Mouse (Mus musculus): ENCODE measurements at regions not wholly inside any gene's neighbourhood (a gene's known extent, or its start where the extent isn't known, plus 50 kb on each side); places are given as distances from the start of the nearest gene placed in this dataset.

DNA sequence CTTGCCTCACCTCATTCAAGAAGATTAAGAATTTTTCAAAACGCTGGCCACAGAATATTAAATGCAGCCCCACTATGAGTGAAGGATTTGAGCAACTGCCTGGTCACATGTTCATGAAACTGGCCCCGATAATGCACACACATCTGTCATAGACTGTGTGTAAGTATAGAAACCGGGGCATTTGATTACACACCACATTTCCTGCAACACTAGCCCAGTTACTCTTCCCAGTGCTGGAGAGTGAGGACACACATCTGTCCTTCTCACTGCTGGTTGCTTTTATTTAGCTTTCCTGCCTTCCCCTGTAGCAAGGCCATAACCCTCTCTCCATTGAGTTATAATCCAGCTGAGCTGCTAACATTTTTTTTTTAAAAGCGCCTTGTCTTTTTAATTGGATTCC lies 581.4 kb downstream of the Epha4 start:
- no peak for ATAC-seq (ENCODE audit: insufficient read depth, low FRiP score, low read depth)
- Histone ChIP-seq H3K4me2 (no peak overlapping the region), H3K4me1 (no peaks in the 10 kb centered on the region), H3K9ac (no peak overlapping the region), H3K4me3 (replicated peaks) (no peak overlapping the region), H3K27me3 (replicated peaks) (no peaks in the 10 kb centered on the region), H3K9me3 (no peaks in the 10 kb centered on the region), H3K27ac (no peak overlapping the region), H3K36me3 (no peaks in the 10 kb centered on the region)
- WGBS = 57% methylated on average over 4 of the region's 4 CpGs

DNA sequence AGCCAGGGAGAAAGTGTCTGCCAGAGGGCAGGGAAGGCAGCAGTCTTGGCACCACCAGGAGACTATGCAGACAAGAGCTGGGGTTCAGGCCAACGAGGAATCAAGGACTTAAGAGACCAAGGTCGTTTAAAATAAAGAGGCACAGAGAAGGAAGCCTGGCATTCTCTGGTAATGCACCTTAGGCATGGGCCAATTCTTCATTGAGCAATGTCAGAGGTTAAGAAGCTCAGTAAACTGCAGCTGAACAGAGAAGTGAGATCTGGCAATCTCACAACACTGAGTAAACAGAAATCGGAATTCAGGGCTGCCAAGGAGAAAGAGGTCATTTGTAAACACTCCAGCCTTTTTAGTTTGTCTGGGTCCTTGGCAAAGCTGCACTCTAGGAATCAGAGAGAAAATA lies 572.2 kb downstream of the Epha4 start:
- WGBS = 8% methylated on average over 3 of the region's 3 CpGs
- H3K4me2 ChIP-seq = no peak overlapping the region
- H3K27ac ChIP-seq = no peak overlapping the region
- no peak overlapping the region for H3K4me3 ChIP-seq (replicated peaks)
- no peaks in the 10 kb centered on the region for H3K27me3 ChIP-seq (replicated peaks)
- H3K36me3 ChIP-seq = no peaks in the 10 kb centered on the region
- ATAC-seq (ENCODE audit: insufficient read depth, low FRiP score, low read depth) = no peak; the same call in 1 of the 2 replicates
- no peaks in the 10 kb centered on the region for H3K9me3 ChIP-seq
- 0 out of 2 replicates have a peak, but pooled peaks cover 3% of the 10 kb centered on the region for H3K4me1 ChIP-seq
- H3K9ac ChIP-seq = no peak overlapping the region

- H3K4me1 ChIP-seq = 0 out of 2 replicates have a peak, but pooled peaks cover 3% of the 10 kb centered on the region
- no peak overlapping the region for H3K4me3 ChIP-seq (replicated peaks)
- no peak overlapping the region for H3K9ac ChIP-seq
- H3K27me3 ChIP-seq (replicated peaks) = no peaks in the 10 kb centered on the region
- H3K4me2 ChIP-seq = no peak overlapping the region
- no peak for ATAC-seq (ENCODE audit: insufficient read depth, low FRiP score, low read depth)
- H3K27ac ChIP-seq = no peak overlapping the region
- H3K9me3 ChIP-seq = no peaks in the 10 kb centered on the region
- no peaks in the 10 kb centered on the region for H3K36me3 ChIP-seq
- 74% methylated on average over 4 of the region's 4 CpGs for WGBS
Observed at GRCm38 (mm10) chr1:76944046-76944445, 570.8 kb downstream of the Epha4 start.

DNA sequence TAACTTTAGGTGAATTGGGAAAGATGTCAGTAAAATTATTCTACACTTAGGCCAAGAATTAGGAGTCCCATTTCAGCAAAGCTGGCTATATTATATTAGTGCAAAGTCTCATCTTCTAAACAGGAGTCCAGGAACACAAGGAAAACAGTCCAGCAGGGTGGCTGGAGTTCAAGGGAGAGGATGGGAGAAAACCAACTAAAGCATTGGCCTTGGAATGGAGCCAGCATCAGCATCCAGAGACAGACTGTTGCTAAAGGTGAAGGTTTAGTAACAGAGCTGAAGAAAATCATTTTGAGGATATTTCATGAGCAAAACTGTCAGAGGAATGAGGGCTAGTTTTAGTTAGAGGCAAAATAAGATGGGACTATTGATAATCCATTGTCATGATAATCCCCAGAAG lies 559.9 kb downstream of the Epha4 start:
- Histone ChIP-seq H3K9me3 (no peaks in the 10 kb centered on the region), H3K9ac (no peak overlapping the region), H3K4me3 (replicated peaks) (no peak overlapping the region), H3K4me1 (no peaks in the 10 kb centered on the region), H3K27ac (no peak overlapping the region), H3K27me3 (replicated peaks) (no peaks in the 10 kb centered on the region), H3K4me2 (no peak overlapping the region), H3K36me3 (no peaks in the 10 kb centered on the region)
- no peak for ATAC-seq (ENCODE audit: insufficient read depth, low FRiP score, low read depth)

- Histone ChIP-seq H3K27ac (no peak overlapping the region), H3K4me1 (no peaks in the 10 kb centered on the region), H3K4me3 (replicated peaks) (no peak overlapping the region), H3K9ac (no peak overlapping the region), H3K9me3 (no peaks in the 10 kb centered on the region), H3K36me3 (no peaks in the 10 kb centered on the region), H3K27me3 (replicated peaks) (no peaks in the 10 kb centered on the region), H3K4me2 (no peak overlapping the region)
- ATAC-seq (ENCODE audit: insufficient read depth, low FRiP score, low read depth) = no peak
- WGBS = 82% methylated on average over 5 of the region's 5 CpGs
Observed at GRCm38 (mm10) chr1:76957411-76957810, 557.5 kb downstream of the Epha4 start.

GRCm38 (mm10) chr1:76958706-76959105 lies 556.2 kb downstream of the Epha4 start:
- no peak overlapping the region for H3K27ac ChIP-seq
- H3K9ac ChIP-seq = no peak overlapping the region
- no peaks in the 10 kb centered on the region for H3K27me3 ChIP-seq (replicated peaks)
- H3K9me3 ChIP-seq = no peaks in the 10 kb centered on the region
- no peak overlapping the region for H3K4me2 ChIP-seq
- no peaks in the 10 kb centered on the region for H3K4me1 ChIP-seq
- H3K4me3 ChIP-seq (replicated peaks) = no peak overlapping the region
- no peaks in the 10 kb centered on the region for H3K36me3 ChIP-seq
- no peak for ATAC-seq (ENCODE audit: insufficient read depth, low FRiP score, low read depth)
- 53% methylated on average over 4 of the region's 4 CpGs for WGBS

DNA sequence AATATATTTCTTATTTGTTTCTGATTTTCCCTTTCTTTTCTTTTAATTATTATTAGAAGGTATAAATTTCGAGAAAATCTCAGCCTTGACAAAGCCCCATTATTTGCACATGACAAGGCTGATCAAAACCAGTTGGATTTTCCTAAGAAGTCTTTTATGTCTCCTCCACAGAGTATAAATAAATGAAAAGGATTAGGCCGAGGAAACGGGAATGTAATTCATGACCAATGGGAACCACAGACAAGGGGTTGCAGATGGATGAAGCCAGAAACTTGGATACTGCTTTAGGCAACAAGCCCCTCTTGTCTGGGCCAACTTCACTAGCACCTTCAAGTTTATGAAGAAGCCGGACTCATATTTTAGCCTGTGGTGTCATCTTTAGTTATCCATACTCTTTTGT lies 542.4 kb downstream of the Epha4 start:
- Histone ChIP-seq H3K9ac (no peak overlapping the region), H3K9me3 (no peaks in the 10 kb centered on the region), H3K27ac (no peak overlapping the region), H3K36me3 (no peaks in the 10 kb centered on the region), H3K4me1 (peaks cover 3% of the 10 kb centered on the region; the same call in 1 of the 2 replicates), H3K27me3 (replicated peaks) (no peaks in the 10 kb centered on the region), H3K4me2 (no peak overlapping the region), H3K4me3 (replicated peaks) (no peak overlapping the region)
- WGBS = 50% methylated on average over 4 of the region's 4 CpGs
- no peak for ATAC-seq (ENCODE audit: insufficient read depth, low FRiP score, low read depth)

DNA sequence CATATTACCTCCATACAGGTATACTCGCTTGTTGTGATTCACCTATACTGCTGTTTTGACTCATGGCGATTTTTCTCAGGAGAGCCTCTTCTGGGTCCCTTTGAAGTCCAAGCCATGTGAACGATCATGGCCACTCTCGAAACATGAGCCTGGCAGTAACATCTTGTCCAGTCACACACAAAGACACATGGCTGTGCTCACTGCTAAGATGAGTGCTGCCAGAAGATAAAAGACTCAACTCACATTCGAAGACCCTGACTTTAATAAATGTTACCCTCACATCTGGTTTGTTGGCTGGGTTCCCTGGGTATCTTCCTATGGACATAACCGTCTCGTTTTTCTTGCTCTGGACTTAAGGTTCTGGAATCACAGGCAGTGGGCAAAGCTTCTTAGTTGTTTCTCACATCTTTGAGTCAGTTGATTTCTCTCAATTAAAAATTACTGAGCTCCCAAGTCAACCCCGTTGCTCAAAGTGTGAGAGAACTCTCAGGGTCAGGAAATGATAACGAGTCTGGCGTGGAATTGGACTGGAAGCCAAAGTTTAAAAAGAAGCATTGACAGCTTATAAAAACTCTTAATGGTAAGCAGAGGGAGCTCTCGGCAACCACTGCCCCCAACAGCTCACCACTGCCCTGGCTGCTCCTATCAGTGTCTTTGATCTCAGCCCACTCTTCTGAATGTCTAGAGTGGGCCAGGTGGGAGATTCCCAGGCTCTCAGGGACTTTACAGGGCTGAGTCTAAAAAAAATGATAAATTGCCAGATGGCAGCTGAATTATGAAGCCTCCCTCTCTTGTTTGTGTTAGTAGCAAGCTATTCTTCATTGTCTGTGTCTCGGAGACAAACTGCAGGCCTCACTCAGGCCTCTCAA lies 539.6 kb downstream of the Epha4 start:
- no peak overlapping the region for H3K4me3 ChIP-seq (replicated peaks)
- no peaks in the 10 kb centered on the region for H3K36me3 ChIP-seq
- ATAC-seq (ENCODE audit: insufficient read depth, low FRiP score, low read depth) = no peak
- H3K27ac ChIP-seq = no peak overlapping the region
- no peaks in the 10 kb centered on the region for H3K27me3 ChIP-seq (replicated peaks)
- H3K9me3 ChIP-seq = no peaks in the 10 kb centered on the region
- H3K4me2 ChIP-seq = no peak overlapping the region
- peaks cover 3% of the 10 kb centered on the region; the same call in 1 of the 2 replicates for H3K4me1 ChIP-seq
- no peak overlapping the region for H3K9ac ChIP-seq
- WGBS = 51% methylated on average over 12 of the region's 12 CpGs

DNA sequence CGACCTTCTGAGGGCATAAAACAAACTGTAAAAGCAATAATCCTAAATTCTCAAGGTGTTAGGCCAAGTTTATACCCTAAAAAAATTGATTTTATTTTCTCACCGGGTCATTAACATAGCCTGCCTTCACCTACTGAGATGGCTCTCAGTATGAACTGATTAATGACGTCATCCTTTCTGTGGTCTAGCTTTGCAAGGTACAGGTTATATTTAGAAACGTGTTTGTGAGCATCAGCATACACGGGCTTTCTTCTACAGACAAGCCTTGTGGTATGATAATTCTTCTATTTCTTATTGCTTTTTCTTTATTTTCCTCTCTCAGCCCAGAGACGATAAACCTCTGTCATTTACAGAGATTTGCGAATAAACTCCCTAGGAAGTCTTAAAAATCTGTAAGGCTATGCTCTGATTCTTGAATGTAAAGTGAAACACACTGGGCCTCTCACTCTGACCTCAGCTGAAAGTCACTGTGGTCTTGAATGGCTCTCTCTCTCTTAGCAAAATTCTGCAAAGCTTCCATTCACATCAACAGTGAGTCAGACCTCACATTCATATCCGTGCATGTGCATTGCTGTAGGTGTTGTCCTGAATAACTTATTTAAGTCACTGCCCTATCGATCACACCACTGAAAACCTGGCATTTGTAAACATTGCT lies 534.3 kb downstream of the Epha4 start:
- ATAC-seq (ENCODE audit: insufficient read depth, low FRiP score, low read depth) = no peak
- WGBS = 72% methylated on average over 9 of the region's 9 CpGs

DNA sequence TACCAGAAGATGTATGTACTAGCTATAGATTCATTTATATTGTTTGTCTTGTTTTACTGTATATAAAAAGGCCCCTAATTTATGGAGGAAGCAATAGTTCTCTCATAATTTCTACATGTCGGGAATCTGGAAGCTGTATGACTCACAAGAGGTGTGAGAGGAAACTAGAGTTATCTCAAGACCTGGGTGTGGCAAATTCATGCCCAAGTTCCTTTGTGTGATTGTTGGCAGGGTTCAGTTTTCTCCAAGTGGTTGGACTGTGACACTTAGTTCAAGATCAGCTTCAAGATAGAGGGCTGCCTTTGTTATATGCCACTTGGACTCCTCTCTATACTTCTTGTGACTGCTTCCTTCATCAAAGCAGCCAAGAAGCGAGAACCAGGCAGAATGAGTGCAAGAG lies 521.1 kb downstream of the Epha4 start:
- 62% methylated on average over 2 of the region's 2 CpGs for WGBS
- Histone ChIP-seq H3K27ac (no peak overlapping the region), H3K9me3 (no peaks in the 10 kb centered on the region), H3K9ac (no peak overlapping the region), H3K4me2 (no peak overlapping the region), H3K36me3 (no peaks in the 10 kb centered on the region), H3K27me3 (replicated peaks) (no peaks in the 10 kb centered on the region), H3K4me3 (replicated peaks) (no peak overlapping the region), H3K4me1 (no peaks in the 10 kb centered on the region)
- no peak for ATAC-seq (ENCODE audit: insufficient read depth, low FRiP score, low read depth)

More for the DNA sequence above, 534.3 kb downstream of the Epha4 start:
- no peak overlapping the region for H3K9ac ChIP-seq
- H3K4me2 ChIP-seq = no peak overlapping the region
- no peak overlapping the region for H3K27ac ChIP-seq
- no peak overlapping the region for H3K4me3 ChIP-seq (replicated peaks)
- H3K27me3 ChIP-seq (replicated peaks) = no peaks in the 10 kb centered on the region
- H3K4me1 ChIP-seq = peaks cover 2% of the 10 kb centered on the region; the same call in 1 of the 2 replicates
- H3K36me3 ChIP-seq = no peaks in the 10 kb centered on the region
- no peaks in the 10 kb centered on the region for H3K9me3 ChIP-seq

- Histone ChIP-seq H3K27ac (no peak overlapping the region), H3K36me3 (no peaks in the 10 kb centered on the region), H3K9ac (no peak overlapping the region), H3K4me3 (replicated peaks) (no peak overlapping the region), H3K27me3 (replicated peaks) (no peaks in the 10 kb centered on the region; the same call in 1 of the 2 replicates), H3K4me2 (no peak overlapping the region), H3K9me3 (no peaks in the 10 kb centered on the region), H3K4me1 (no peaks in the 10 kb centered on the region)
- 84% methylated on average over 6 of the region's 6 CpGs for WGBS
- no peak for ATAC-seq (ENCODE audit: insufficient read depth, low FRiP score, low read depth)
Observed at GRCm38 (mm10) chr1:77008001-77008400, 506.9 kb downstream of the Epha4 start.

DNA sequence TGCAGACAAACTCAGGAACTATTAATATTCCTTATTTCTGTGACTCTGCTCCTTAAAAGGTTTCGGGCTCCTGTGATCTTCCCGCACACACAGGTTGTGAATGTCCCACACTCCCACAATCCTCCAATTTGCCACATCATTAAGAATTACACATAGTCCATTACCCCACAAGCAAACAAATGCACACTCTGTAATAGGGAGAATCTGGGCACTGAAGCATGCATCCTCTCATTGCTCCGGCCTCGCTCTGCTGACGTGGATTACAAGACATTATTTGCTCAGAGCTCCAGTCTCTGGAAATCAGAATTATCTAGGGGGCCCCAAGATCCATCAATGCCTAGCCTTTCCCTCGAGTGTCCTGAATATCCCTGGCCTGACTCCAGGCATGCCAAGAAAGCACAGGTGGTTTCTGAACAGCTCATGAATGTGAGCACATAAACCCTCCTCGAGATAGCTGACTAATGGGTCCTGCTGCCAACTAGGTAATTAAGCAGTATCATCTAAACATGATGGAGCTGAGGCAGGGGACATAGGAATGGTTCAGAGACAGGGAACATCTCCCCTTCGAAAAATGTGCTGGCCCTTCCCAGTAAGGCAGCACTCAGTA lies 504.2 kb downstream of the Epha4 start:
- 58% methylated on average over 8 of the region's 8 CpGs for WGBS
- Histone ChIP-seq H3K9me3 (no peaks in the 10 kb centered on the region), H3K27ac (no peak overlapping the region), H3K4me1 (no peaks in the 10 kb centered on the region), H3K9ac (no peak overlapping the region), H3K36me3 (no peaks in the 10 kb centered on the region), H3K27me3 (replicated peaks) (no peaks in the 10 kb centered on the region; the same call in 1 of the 2 replicates), H3K4me2 (no peak overlapping the region), H3K4me3 (replicated peaks) (no peak overlapping the region)
- no peak for ATAC-seq (ENCODE audit: insufficient read depth, low FRiP score, low read depth)

Measured in stomach, embryonic 15.5 days (tissue).